Mouse (Mus musculus): ENCODE data around the gene Gna13.

- TF ChIP-seq CTCF (IDR thresholded peaks at IDR 0.05 in 2 of 3, conservative IDR thresholded peaks at IDR 0.05 in 1 of 3; ENCODE audit: control insufficient read depth in 1 of 3, insufficient read depth in 1 of 3, low read depth in 2 of 3, low read length in 3 of 3, poor library complexity in 1 of 3, severe bottlenecking in 1 of 3) = peak in 2 of 3 experiments; percentile 64 to 78; a peak in 5 of 6 replicates
- no peak for TF ChIP-seq GATA1 (IDR thresholded peaks at IDR 0.05; ENCODE audit: low read depth, low read length)
- no peak for TF ChIP-seq EP300 (IDR thresholded peaks at IDR 0.05; ENCODE audit: low read depth in 1 of 2, low read length in 2 of 2)
- TF ChIP-seq TCF12 (IDR thresholded peaks at IDR 0.05; ENCODE audit: low read depth, low read length) = no peak
- TF ChIP-seq POLR2A (IDR thresholded peaks at IDR 0.05; ENCODE audit: control insufficient read depth in 1 of 2, insufficient read depth in 1 of 2, low read depth in 1 of 2, low read length in 2 of 2, poor library complexity in 1 of 2) = no peak
- no peak for TF ChIP-seq KAT2A (conservative IDR thresholded peaks at IDR 0.05; ENCODE audit: low read depth, low read length)
- no peak for TF ChIP-seq USF1 (IDR thresholded peaks at IDR 0.05; ENCODE audit: low read depth, low read length)
- TF ChIP-seq CHD2 (IDR thresholded peaks at IDR 0.05; ENCODE audit: low read length) = no peak
- TF ChIP-seq POLR2AphosphoS5 (IDR thresholded peaks at IDR 0.05; ENCODE audit: borderline replicate concordance, low read depth, low read length) = no peak
- no peak for TF ChIP-seq TAL1 (IDR thresholded peaks at IDR 0.05; ENCODE audit: low read length)
- TF ChIP-seq ZNF384 (IDR thresholded peaks at IDR 0.05; ENCODE audit: low read depth, low read length) = no peak
- no peak for TF ChIP-seq MYB (IDR thresholded peaks at IDR 0.05; ENCODE audit: low read depth, low read length)
These were observed 18.5 kb upstream of the Gna13 start for GRCm38 (mm10) chr11:109343991-109344599.

All from MEL (cell line).